Mouse (Mus musculus): ENCODE results near the gene Shc1. TPM values are rescaled to one million over a fixed set of nuclear protein-coding genes. Genes with fewer than 3 reads are reported as not detected.

Shc1 gene
- polyA plus RNA-seq, 1 experiment from 2014 or later = 103 TPM

DNA sequence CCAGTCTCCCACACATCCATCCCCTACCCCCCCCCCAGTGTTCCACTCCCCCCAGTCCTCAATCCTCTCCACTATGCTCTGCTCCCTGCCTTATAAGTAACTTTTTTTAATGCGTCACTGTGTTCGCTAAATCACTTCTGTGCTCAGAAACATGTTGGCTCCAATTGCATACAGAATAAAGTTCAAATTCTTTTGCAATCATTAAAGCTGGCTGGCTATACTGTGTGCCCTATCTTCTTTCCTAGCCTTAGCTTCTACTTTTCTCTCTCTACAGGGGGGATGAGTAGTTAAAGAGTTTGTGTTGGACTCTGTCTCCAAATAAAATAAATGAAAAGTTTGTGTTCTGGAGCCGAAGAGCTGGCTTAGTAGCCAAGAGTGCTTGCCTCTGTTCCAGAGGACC, 8.5 kb upstream of the Shc1 start:
- no peaks in the 10 kb centered on the region for H3K27me3 ChIP-seq (ENCODE audit: control insufficient read depth, insufficient read depth, low read length)
- no peak overlapping the region for H3K4me2 ChIP-seq (ENCODE audit: low read depth, low read length)
- no peak overlapping the region for H3K4me3 ChIP-seq (replicated peaks; ENCODE audit: low read length)
- H3K9ac ChIP-seq (ENCODE audit: low read length) = no peak overlapping the region
- no peaks in the 10 kb centered on the region for H3K9me3 ChIP-seq (replicated peaks; ENCODE audit: control insufficient read depth, low read length)
- WGBS = 91% methylated on average over 3 of the region's 3 CpGs
- no peak for ATAC-seq (ENCODE audit: insufficient read depth, low FRiP score)
- H3K4me1 ChIP-seq (ENCODE audit: control insufficient read depth, insufficient read depth, low read length) = peaks cover 3% of the 10 kb centered on the region; the same call in 1 of the 2 replicates
- H3K36me3 ChIP-seq (ENCODE audit: control insufficient read depth, insufficient read depth, low read length) = peaks cover 16% of the 10 kb centered on the region
- no peak overlapping the region for H3K27ac ChIP-seq (ENCODE audit: low read length)

DNA sequence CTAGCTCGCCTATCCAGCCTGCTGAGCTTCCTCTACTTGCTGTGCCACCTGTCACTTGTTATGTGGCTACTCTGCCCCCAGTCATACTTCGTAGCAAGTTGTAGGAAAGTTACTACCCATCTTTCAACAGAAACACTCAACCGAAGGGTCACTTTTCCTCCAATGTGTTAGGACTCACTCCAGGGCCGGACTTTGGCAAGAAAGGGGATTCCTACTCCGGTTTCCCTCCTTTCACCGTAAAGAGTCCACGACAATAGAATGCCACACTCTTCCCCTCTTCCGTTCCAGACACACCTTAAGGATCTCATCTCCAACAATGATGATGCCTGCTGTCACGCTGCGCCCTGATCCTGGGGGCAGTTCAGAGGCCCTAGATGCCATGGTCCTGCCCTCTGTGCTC, 7.4 kb upstream of the Shc1 start:
- peaks cover 22% of the 10 kb centered on the region for H3K36me3 ChIP-seq (ENCODE audit: control insufficient read depth, insufficient read depth, low read length)
- H3K4me3 ChIP-seq (replicated peaks; ENCODE audit: low read length) = peak overlapping the region; percentile 61
- ATAC-seq (ENCODE audit: insufficient read depth, low FRiP score) = no peak
- H3K9me3 ChIP-seq (replicated peaks; ENCODE audit: control insufficient read depth, low read length) = no peaks in the 10 kb centered on the region
- peak overlapping the region; percentile 65 for H3K4me2 ChIP-seq (ENCODE audit: low read depth, low read length)
- peaks cover 3% of the 10 kb centered on the region; the same call in 1 of the 2 replicates for H3K4me1 ChIP-seq (ENCODE audit: control insufficient read depth, insufficient read depth, low read length)
- H3K27ac ChIP-seq (ENCODE audit: low read length) = no peak overlapping the region
- peak overlapping the region; percentile 68 for H3K9ac ChIP-seq (ENCODE audit: low read length)
- H3K27me3 ChIP-seq (ENCODE audit: control insufficient read depth, insufficient read depth, low read length) = no peaks in the 10 kb centered on the region
- WGBS = 77% methylated on average over 10 of the region's 10 CpGs

DNA sequence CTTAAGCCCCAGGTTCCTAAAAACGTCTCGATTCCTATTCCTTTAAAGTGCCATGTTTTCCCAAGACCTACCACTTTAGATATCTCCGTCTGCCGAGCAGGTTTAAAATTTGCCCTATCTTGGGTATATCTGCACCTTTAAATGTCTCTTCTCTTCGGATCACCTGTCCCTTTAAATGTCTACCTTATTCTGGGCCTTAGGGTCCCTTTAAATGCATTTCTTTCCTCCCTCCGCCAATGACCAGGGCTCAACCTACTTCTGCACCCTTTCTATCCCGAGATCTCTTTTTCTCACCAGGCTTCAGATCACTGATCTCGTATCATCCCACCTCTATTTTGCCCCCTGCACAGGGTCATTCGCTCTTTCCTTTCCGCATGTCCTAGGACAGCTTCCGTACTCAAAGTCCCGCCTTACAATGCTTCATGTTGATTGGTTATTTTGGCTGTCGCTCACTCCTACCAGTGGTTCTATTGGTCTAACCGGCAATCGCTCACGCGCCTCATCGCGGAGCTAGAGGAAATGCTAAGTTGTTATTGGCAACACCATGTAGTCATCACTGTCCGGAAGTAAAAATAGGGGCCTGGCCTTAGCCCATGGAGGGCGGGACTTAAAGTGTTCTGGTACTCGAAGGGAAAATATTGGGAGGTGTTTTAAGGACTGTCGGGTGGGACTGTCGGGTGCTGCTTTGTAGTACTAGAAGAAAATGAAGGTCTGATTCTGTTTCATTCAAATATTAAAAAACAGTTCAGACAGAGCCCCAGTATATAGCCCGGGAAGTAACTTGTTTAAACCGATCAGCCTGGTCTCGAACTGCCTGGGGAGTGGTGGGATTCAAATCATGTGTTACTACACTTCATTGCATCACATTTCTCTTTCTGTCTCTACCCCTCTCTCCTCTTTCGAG, 6.5 kb upstream of the Shc1 start, which contains the start of gene Flad1:
TSS of gene Flad1 (minus strand) at position 381 of the 904 bp plus-strand sequence.
- Histone ChIP-seq H3K4me1 (ENCODE audit: control insufficient read depth, insufficient read depth, low read length) (peaks cover 7% of the 10 kb centered on the region), H3K4me2 (ENCODE audit: low read depth, low read length) (peak within 1 kb of the TSS; percentile 65), H3K27me3 (ENCODE audit: control insufficient read depth, insufficient read depth, low read length) (no peaks in the 10 kb centered on the region), H3K9ac (ENCODE audit: low read length) (peak within 1 kb of the TSS; percentile 68), H3K36me3 (ENCODE audit: control insufficient read depth, insufficient read depth, low read length) (peaks cover 25% of the 10 kb centered on the region), H3K27ac (ENCODE audit: low read length) (peak within 1 kb of the TSS; percentile 11; the same call in 1 of the 2 replicates), H3K9me3 (replicated peaks; ENCODE audit: control insufficient read depth, low read length) (no peaks in the 10 kb centered on the region), H3K4me3 (replicated peaks; ENCODE audit: low read length) (peak within 1 kb of the TSS; percentile 61)
- ATAC-seq (ENCODE audit: insufficient read depth, low FRiP score) = peak; percentile 99
- WGBS = 6% methylated on average over 28 of the region's 28 CpGs

DNA sequence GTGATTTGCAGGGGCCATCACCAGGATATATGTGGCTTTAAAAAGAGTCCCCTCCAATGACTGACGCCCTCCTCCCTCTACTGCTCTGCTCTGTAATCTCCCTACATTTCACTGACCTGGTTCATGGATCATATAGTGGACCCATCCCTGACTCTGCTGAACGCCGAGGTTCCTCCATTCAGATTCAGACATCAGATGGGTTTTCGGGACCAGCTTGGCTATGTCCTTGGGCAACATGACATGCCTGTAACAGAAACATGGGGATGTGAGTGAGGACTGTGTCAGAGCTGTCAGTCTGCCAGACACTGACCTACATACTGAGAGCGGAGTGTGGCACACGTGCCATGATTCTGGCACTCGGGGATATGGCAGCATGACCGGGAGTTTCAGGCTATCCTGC, 2.1 kb upstream of the Shc1 start:
- no peak overlapping the region for H3K9ac ChIP-seq (ENCODE audit: low read length)
- H3K4me2 ChIP-seq (ENCODE audit: low read depth, low read length) = no peak overlapping the region
- H3K27me3 ChIP-seq (ENCODE audit: control insufficient read depth, insufficient read depth, low read length) = no peaks in the 10 kb centered on the region
- peaks cover 21% of the 10 kb centered on the region for H3K4me1 ChIP-seq (ENCODE audit: control insufficient read depth, insufficient read depth, low read length)
- ATAC-seq (ENCODE audit: insufficient read depth, low FRiP score) = no peak
- peaks cover 18% of the 10 kb centered on the region for H3K36me3 ChIP-seq (ENCODE audit: control insufficient read depth, insufficient read depth, low read length)
- no peak overlapping the region for H3K4me3 ChIP-seq (replicated peaks; ENCODE audit: low read length)
- no peak overlapping the region for H3K27ac ChIP-seq (ENCODE audit: low read length)
- WGBS = 92% methylated on average over 8 of the region's 8 CpGs
- no peaks in the 10 kb centered on the region for H3K9me3 ChIP-seq (replicated peaks; ENCODE audit: control insufficient read depth, low read length)

DNA sequence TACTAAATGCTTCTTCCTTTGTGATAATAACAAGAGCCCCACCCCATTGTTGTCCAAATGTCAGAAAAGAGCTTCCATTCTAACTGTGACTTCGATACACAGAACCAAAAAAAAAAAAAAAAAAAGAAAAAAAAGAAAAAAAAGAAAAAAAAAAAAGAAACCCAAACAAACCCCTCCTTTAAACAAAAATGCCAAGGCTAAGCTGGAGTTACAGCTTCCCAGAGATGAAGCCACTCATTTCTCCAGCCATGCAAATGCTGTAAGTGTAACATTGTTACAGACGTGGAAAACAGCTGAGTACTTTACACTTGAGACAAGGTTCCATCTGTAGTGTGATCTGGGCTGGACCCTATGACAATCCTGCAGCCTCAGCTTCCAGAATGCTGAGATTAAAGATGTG, 1.1 kb upstream of the Shc1 start:
- Histone ChIP-seq H3K27me3 (ENCODE audit: control insufficient read depth, insufficient read depth, low read length) (no peaks in the 10 kb centered on the region), H3K4me2 (ENCODE audit: low read depth, low read length) (peak overlapping the region; percentile 78), H3K4me3 (replicated peaks; ENCODE audit: low read length) (peak overlapping the region; percentile 70), H3K4me1 (ENCODE audit: control insufficient read depth, insufficient read depth, low read length) (peaks cover 25% of the 10 kb centered on the region), H3K36me3 (ENCODE audit: control insufficient read depth, insufficient read depth, low read length) (peaks cover 18% of the 10 kb centered on the region), H3K9me3 (replicated peaks; ENCODE audit: control insufficient read depth, low read length) (no peaks in the 10 kb centered on the region), H3K27ac (ENCODE audit: low read length) (peak overlapping the region; percentile 99), H3K9ac (ENCODE audit: low read length) (peak overlapping the region; percentile 74)
- 17% methylated on average over 2 of the region's 2 CpGs for WGBS
- ATAC-seq (ENCODE audit: insufficient read depth, low FRiP score) = no peak

DNA sequence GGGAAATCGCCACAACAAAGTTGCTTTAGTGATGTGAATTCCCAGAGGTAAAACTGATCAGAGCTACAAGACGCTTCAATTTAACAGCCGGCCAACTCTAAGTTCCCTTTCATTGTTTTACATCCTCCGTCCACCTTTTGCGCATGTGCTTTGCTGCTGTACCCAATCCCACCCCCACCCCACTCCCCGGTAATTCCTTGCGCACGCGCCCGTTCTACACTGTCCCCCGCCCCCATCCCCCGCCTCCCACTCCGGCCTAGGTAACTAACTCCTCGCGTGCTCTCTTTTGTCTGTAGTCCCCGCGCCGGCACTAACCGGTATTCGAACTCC, 438 bp upstream of the Shc1 start:
- Histone ChIP-seq H3K4me1 (ENCODE audit: control insufficient read depth, insufficient read depth, low read length) (peaks cover 27% of the 10 kb centered on the region), H3K36me3 (ENCODE audit: control insufficient read depth, insufficient read depth, low read length) (peaks cover 18% of the 10 kb centered on the region), H3K4me3 (replicated peaks; ENCODE audit: low read length) (peak overlapping the region; percentile 70), H3K27ac (ENCODE audit: low read length) (peak overlapping the region; percentile 99), H3K9me3 (replicated peaks; ENCODE audit: control insufficient read depth, low read length) (no peaks in the 10 kb centered on the region), H3K4me2 (ENCODE audit: low read depth, low read length) (peak overlapping the region; percentile 78), H3K9ac (ENCODE audit: low read length) (peak overlapping the region; percentile 74), H3K27me3 (ENCODE audit: control insufficient read depth, insufficient read depth, low read length) (no peaks in the 10 kb centered on the region)
- peak; percentile 12 for ATAC-seq (ENCODE audit: insufficient read depth, low FRiP score)
- WGBS = under 1% methylated on average over 20 of the region's 20 CpGs

DNA sequence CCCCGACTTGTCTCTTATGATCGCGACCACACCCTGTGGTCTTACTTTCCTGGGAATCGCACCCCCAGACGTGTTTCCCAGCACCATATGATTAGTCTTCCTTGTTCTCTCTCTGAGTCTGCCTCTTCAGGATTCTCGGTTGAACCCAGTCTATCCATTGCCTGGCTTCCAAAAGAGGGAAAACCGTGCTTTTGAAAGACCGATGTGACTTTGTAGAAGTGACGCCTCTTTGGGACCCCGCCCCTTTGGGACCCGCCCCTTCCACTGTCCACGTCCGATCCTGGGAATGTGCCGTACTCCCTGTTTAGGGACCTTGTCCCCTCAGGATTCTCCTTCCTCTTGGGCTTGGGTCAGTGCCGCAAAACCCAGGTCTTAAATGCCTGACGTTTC, 613 bp downstream of the Shc1 start:
- peak; percentile 16 for ATAC-seq (ENCODE audit: insufficient read depth, low FRiP score)
- peaks cover 37% of the 10 kb centered on the region for H3K4me1 ChIP-seq (ENCODE audit: control insufficient read depth, insufficient read depth, low read length)
- peak overlapping the region; percentile 70 for H3K4me3 ChIP-seq (replicated peaks; ENCODE audit: low read length)

DNA sequence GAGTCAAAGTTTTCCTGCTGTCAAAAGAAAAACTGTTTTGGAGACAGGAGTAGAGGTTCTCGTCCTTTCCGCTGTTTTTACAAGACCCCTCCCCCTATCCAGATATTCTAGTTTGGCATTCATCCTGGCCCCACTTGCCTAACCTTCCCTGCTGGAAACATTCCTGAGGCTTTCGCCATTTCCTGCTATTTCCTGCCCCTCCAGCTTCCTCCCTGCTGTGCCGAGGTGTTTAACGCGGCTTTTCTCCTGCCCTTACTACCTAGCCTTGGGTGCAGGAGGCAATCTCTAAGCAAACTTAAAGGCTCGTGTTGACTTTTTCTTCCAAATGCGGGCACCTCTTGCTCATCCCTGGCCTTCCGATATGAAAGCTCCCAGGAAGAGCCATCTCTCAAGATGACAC, 1.3 kb downstream of the Shc1 start:
- ATAC-seq (ENCODE audit: insufficient read depth, low FRiP score) = no peak
- H3K4me3 ChIP-seq (replicated peaks; ENCODE audit: low read length) = peak overlapping the region; percentile 70
- peak overlapping the region; percentile 78 for H3K4me2 ChIP-seq (ENCODE audit: low read depth, low read length)
- no peaks in the 10 kb centered on the region for H3K9me3 ChIP-seq (replicated peaks; ENCODE audit: control insufficient read depth, low read length)
- H3K27ac ChIP-seq (ENCODE audit: low read length) = peak overlapping the region; percentile 99
- H3K27me3 ChIP-seq (ENCODE audit: control insufficient read depth, insufficient read depth, low read length) = no peaks in the 10 kb centered on the region
- peaks cover 44% of the 10 kb centered on the region for H3K4me1 ChIP-seq (ENCODE audit: control insufficient read depth, insufficient read depth, low read length)
- peak overlapping the region; percentile 79 for H3K9ac ChIP-seq (ENCODE audit: low read length)
- WGBS = 1% methylated on average over 9 of the region's 9 CpGs
- peaks cover 10% of the 10 kb centered on the region for H3K36me3 ChIP-seq (ENCODE audit: control insufficient read depth, insufficient read depth, low read length)

More for the DNA sequence above, 613 bp downstream of the Shc1 start:
- H3K27me3 ChIP-seq (ENCODE audit: control insufficient read depth, insufficient read depth, low read length) = no peaks in the 10 kb centered on the region
- no peaks in the 10 kb centered on the region for H3K9me3 ChIP-seq (replicated peaks; ENCODE audit: control insufficient read depth, low read length)
- peak overlapping the region; percentile 78 for H3K4me2 ChIP-seq (ENCODE audit: low read depth, low read length)
- under 1% methylated on average over 16 of the region's 16 CpGs for WGBS
- H3K9ac ChIP-seq (ENCODE audit: low read length) = peak overlapping the region; percentile 79
- peaks cover 17% of the 10 kb centered on the region for H3K36me3 ChIP-seq (ENCODE audit: control insufficient read depth, insufficient read depth, low read length)
- H3K27ac ChIP-seq (ENCODE audit: low read length) = peak overlapping the region; percentile 99

DNA sequence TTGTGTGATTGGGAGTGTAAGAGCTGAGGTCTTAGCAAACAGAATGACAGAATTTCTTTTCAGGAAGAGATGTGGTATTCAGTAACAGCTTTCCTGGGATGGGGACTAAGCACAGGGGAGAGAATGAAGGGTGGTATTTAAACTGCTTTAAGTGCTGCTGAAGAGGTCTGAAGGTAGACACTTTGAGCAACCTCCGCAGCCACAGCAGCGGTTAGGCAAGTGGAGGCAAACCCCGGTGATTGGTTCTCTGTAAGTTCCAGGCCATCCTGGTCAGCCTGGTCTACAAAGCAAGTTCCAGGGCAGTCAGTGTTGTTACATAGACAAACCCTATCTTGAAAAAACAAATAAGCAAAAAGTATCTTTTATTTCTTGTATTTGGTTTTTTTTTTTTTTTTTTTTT, 1.7 kb downstream of the Shc1 start:
- WGBS = 20% methylated on average over 3 of the region's 3 CpGs
- Histone ChIP-seq H3K4me1 (ENCODE audit: control insufficient read depth, insufficient read depth, low read length) (peaks cover 48% of the 10 kb centered on the region), H3K4me3 (replicated peaks; ENCODE audit: low read length) (peak overlapping the region; percentile 70), H3K9ac (ENCODE audit: low read length) (peak overlapping the region; percentile 79), H3K9me3 (replicated peaks; ENCODE audit: control insufficient read depth, low read length) (no peaks in the 10 kb centered on the region), H3K4me2 (ENCODE audit: low read depth, low read length) (peak overlapping the region; percentile 78), H3K27me3 (ENCODE audit: control insufficient read depth, insufficient read depth, low read length) (no peaks in the 10 kb centered on the region), H3K36me3 (ENCODE audit: control insufficient read depth, insufficient read depth, low read length) (peaks cover 6% of the 10 kb centered on the region), H3K27ac (ENCODE audit: low read length) (peak overlapping the region; percentile 99)
- ATAC-seq (ENCODE audit: insufficient read depth, low FRiP score) = no peak

All from stomach, embryonic 16.5 days (tissue).